Mouse (Mus musculus) small intestine, adult 2 months (tissue): Measurements from ENCODE around the gene Mapk6.
"Not testable (repeated sequence)": the region's sequence is repeated elsewhere in the genome, so short reads cannot be mapped to it uniquely, and the experiment has no call there.

Experiments
- CTCF ChIP-seq: fragments of 200-500 bp; IDR thresholded peaks from 2 replicates; pipeline ENCODE4 v1.5.1; 2012; ENCODE audit warnings: low read depth, mild to moderate bottlenecking, control low read depth, inconsistent platforms, low read length, moderate library complexity, mixed read lengths; ENCODE audit not compliant: insufficient replicate concordance, insufficient read length; ENCODE audit errors: extremely low read depth
- POLR2A ChIP-seq: fragments of 200-500 bp; IDR thresholded peaks from 2 replicates; pipeline ENCODE4 v1.6.1; 2012; ENCODE audit warnings: low read depth, mild to moderate bottlenecking, control low read depth, inconsistent platforms, low read length, moderate library complexity

DNA sequence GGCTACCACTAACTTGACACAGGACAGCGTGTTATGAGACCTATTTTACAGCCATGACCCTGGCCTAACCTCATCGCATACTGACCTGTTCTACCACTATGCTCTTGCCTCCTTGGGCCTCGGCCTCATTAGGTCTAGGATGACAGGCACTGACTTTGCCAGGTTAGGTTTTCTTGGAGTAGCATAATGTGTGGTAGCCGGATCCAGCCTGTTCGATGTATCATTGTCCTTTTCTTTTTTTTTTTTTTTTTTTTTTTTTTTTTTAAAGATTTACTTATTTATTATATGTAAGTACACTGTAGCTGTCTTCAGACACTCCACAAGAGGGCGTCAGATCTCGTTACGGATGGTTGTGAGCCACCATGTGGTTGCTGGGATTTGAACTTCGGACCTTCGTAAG, 36.8 kb upstream of the Mapk6 start:
- not testable (repeated sequence) for TF ChIP-seq POLR2A, CTCF
